Mouse (Mus musculus): Measurements from ENCODE around the gene Unc50. TPM values are rescaled to one million over a fixed set of nuclear protein-coding genes. Genes with fewer than 3 reads are reported as not detected.

Gene Unc50
- polyA plus RNA-seq, 1 experiment from 2014 or later: 135 TPM

DNA sequence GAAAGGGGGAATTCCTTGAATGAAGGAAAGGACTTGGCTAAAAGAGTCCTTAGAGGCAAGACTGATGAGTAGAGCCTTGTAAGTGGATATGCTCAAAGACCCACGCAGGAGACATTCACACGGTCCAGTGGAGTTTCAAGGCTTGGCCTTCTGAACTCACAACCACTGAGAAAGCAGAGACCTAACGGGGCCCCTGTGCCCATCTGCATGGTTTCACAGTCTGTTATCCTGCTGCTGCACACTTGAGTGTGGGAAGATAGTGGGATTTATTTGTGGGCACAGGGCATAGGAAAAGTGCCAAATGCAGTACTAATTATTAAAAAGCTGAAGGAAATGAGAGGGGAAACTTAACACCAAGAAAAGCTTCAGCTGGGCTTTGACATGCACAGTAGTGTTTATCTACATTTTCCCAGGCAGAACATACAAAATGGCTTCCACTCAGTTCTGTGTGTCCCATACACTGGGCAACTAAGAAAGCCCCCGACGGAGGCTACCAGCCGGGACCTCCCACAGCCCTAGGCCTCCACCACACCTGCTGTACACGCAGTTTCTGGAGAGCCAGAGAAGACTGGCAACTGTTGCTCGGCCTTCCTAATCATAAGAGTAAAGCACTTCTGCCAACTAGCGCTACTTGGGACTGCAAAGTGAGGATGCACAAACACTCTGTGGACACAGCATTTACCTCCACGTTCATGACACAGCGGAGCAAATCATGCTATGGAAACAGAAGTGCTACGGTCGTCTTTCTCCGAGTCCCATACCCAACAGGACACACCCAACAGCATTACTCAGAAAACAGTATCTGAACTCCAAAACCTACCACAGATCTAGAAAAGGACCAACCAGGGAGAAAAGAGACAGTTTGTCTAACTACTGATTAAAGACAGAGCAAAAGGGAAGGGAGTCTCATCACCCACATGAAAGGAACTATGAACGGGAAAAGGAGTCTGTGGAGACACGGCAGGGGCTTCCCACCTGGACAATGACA lies 13.2 kb downstream of the Unc50 start:
- DNase-seq (ENCODE audit: low spot score): no peak

DNA sequence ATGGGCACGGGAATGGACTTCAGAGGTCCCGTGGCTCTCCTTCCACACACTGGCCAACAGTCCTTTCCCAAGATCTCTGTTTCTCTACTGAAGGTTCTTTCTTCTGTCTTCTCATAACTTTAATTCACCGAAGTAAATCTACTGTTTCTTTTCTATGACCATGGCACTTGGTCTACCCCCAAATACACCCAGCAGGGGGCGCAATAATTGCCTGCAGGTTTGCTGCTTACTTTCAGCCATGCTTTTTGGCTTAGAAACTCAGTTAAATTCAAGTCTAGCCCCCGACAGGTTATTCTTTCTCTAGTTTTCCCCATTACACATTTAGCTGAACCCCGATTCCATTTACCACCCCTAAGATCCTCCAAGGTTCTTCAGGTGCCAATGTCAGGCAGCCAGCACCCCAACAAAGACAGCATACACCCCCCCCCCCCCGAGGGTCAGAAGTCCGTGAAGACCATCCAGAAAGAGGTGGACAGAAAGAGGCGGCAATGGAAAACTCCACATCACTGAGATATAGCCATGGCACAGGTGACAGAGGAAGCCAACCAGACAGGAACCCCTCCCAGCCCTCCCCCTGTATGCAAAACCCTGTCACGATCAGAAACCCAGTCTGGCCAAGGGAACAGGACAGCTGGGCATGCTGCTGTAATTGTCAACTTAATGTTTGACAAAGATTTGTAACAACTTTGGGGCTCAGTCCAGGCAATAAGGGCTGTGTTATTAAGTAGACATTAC lies 18.6 kb downstream of the Unc50 start:
- DNase-seq (ENCODE audit: low spot score): peak; percentile 61

DNA sequence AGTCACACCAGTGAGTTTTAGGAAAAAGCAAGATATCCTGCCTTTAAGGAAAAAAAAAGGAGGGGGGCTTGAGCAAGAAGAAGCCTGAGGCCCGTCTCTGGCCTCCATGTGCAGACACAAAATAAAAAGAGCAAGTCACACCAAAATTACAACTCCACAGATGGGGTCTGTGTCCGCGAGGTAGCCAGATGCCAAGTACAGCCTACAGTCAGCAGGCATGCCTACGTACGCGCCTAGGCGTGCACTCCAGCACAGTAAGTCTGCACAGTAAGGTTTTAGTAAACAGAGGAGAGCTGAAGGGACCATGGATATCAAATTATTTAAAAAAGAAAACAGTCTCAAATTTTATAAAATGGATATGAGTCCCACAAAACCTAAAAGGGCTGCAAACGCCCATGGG lies 21.3 kb downstream of the Unc50 start:
- no peak for DNase-seq (ENCODE audit: low spot score)

DNA sequence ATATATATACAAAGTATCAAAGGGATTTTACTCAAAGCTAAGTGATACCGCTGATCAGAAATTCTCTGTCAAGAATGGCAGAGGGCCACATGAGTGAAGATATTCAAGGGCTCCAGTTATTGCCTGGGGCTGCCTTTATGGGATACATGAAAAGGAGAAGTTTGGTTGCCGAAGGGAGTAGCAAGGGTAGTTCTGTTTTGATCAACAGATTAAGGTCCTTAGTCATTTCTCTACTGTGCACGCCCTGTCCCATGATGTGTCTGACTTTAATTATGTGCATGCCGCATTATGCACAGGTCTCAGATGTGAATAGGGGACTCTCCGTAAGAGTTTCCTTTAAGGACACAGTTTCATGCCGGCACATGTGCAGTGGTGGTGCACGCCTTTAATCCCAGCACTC lies 27.6 kb downstream of the Unc50 start:
- DNase-seq (ENCODE audit: low spot score): no peak

DNA sequence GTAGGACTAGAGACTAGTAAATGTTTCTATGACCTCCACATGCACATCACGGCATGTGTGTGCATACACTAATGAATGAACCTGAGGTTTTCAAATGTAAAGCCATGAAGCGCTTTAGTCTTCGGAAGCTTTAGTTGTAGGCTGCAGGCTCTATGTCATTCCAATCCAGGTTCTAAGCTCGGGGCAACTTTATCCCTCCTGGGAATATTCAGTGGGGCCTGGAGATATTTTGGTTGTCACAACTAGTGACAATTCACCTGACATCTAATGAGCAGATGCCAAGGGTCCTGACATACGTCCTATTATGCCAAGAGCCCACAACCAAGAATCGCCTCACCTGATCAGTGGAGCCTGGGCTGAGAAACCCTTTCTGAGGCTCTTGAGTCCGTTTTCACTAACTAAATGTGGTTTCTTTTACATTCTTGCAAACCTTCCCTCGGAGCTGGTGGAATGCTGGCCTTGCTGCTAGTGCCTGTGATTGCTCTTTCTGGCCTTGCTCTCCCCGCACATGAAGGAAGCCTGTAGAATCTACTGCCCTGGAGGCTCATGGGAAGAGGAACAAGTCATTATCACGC lies 35.0 kb downstream of the Unc50 start:
- no peak for DNase-seq (ENCODE audit: low spot score)

DNA sequence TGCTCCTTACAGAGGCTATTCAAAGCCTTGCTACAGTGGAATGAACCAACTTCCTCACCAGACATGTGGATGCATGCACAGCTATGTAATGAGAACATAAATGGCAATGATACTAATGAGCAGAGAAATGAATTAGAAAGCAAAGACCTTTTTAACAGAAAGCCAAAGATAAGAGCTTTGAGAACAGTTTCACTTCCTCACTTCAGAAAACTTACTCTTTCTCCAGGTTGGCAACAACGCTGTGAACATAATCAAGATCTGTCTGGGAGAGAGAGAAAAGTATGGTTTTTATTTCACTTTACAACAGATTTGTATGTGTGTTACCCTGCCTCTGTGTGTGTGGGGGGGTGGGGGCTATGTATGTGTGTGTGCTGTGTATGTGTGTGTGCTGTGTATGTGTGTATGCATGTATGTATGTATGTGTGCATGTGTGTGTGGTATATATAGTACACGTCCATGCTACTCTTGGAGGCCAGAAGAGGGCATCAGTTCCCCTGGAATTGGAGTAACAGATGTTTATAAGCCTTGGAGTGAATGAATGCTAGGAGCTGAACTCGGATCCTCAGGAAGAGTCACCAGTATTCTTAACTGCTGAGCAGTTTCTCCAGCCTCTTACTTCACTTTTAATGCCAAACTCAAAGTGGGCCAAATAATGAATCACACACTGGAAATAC lies 36.5 kb downstream of the Unc50 start:
- no peak for DNase-seq (ENCODE audit: low spot score)

DNA sequence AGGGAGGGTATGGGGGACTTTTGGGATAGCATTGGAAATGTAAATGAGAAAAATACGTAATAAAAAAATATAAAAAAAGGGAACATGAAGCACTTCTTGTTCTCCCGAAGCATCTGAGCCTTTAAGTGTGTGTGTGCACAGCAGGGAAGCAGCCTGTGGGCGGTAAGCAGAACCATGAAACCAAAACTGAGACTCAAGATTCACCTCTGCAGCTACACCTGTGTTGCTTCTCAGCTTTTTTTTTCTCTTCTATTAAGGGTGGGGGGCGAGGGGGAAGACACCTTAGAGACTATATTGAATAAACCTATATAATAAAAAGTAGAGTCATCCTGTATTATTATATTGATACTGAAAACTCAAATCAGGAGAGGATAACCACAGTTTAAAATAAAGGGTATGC lies 37.9 kb downstream of the Unc50 start:
- DNase-seq (ENCODE audit: low spot score): no peak

DNA sequence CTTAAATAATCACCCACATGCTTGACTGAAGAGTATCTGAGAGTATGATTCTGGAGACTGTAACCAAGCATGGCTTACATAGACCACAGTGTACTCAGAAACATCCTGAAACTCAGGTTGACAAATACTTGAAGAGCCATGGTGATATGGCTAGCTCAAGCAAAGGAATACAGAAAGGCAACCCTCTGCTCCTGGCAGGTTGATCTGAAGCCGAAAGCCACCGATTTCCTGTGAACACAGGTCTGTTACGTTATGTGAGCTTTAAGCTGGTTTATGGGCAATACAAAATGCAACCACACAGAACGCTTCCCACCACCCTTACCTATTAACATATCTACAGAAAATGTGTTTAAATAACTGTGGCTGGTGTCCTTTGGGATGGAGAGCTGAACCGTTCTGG lies 39.1 kb downstream of the Unc50 start:
- peak; percentile 18 for DNase-seq (ENCODE audit: low spot score)

DNA sequence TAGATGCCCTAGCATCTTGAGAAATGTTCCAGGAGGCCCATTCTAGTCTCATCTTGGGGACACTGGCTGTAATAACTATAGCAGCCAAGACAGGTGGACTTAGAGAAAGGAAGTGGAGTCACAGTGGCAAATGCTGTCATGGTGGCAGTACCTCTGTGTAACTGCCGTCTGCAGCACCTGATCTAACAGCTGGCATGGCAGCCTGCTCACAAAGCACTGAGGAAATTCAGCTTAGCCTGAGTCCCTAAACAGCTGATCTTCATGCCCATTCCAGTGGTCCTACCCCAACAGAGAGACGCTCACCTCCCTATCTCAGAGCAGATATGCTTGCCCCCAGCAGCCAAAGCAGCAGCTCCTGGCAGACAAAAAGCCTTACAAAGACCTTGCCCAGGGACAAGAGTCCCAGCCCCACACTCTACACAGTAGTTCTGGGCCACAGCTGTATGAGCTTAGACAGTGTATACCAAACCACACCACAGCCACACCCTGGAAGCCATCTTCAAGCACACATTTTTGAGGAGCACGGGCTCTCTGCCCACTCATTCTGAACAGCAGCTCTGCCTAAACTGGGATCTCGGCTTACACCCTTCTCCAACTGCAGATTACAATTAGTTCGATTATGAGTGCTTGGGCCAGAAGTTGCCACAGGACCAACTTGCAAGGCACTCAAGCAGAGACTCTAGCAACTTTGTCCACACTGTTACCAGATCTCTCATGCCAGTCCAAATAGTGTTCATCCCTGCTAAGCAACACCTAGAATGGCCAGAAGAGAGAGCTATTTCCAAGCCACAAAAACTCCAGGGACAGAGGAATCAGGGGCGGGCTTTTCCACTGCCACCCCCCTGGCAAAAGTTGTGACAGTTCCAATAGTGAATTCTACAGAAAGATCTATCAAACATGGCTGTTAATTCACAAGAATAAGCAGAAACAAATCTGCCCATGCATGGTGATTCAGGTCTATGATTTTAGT lies 41.5 kb downstream of the Unc50 start:
- DNase-seq (ENCODE audit: low spot score): peak; percentile 74

DNA sequence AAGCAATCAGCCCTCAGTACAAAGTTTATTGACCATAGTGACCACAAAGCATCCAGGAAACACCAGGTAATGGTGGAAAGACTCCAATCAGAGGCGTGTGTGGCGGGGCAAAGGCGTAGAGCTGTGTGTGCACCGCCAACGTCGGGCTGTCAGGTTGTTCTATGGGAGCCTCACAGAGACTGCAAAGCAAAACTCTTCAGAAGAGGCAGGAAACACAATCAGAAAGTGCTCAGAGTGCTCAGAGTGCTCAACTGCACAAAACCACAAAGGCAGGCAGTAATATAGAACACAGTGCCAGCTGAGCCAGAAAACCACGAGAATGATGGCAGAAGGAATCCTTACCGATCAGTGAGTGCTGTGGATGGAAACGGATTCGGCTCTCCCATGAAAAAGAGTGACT lies 43.3 kb downstream of the Unc50 start:
- DNase-seq (ENCODE audit: low spot score): peak; percentile 83

DNA sequence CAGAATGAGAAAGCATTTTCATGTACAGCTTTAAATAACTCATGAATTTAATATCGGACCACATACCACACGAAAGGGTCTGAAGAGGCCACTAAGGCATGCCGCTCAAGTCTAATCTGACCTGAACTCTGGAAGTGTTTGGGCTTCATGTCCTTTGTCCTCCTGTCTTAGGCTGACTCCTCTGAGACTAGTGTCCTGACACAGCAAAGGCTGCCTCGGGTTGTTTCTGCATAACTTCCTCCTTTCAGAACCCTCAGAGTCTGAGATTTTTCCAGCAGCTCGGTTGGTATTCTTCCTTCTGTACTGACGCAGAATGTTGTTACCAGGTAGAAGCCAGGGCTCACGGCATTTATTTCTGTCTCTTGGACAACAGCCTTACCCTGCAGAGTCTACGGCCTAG lies 44.1 kb downstream of the Unc50 start:
- DNase-seq (ENCODE audit: low spot score): peak; percentile 51

DNA sequence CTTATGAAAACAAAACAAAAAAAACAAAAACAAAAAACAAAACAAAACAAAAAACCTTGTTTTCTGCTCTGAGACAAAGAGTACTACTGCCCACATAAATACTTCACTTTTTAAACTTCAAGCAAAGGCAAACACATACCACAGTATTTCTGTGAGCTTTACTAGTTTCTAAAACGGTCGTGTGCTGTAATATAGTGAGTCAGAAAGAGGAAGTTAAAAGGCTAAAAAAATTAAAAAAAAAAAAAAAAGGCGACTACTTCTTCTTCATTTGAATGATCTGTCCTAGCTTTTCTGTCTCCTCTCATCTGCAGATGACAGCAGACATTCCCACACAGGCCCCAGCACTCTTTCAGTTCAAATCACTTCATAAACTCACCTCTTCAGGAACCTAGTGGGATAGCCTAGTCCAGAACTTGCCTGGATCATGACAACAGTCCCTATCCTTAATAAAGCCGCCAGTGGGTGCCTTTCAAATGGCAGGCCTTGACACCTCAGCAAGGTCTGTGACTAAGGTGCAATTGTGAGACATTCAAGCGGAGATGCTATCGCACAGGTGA lies 44.8 kb downstream of the Unc50 start:
- DNase-seq (ENCODE audit: low spot score): no peak

DNA sequence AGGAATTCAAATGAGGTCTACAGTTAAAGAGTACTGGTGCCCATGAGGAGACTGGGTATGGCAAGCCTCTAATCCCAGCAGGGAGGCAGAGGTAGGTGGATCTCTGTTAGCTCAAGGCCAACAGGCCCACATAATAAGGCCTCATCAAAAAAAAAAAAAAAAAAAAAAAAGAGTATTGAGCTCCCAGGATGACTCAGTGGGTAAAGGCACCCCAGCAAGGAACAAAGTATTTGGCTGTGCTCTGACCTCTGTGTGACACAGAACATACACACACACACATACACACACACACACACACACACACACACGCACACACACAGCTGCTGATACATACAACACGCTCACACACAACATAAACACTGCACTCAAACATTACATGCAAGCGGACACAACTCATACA lies 45.4 kb downstream of the Unc50 start:
- DNase-seq (ENCODE audit: low spot score): no peak

DNA sequence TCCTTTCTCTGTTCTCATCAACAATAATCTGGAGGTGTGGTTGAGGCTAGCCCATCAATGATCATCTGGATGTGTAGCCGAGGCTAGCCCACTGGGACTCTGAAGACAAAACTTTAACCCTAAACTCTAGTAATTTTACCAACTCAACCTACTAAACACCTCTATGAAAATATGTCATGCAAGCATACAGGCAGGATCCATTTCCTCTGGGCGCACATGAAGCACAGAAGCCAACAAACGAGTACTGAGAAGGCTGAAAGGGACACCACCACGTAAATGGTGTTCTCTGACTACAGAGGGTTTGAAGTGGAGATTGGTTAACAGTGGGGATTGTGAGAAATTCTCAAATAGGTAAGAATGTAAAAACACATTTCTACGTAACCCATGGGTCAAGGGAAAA lies 47.3 kb downstream of the Unc50 start:
- peak; percentile 26 for DNase-seq (ENCODE audit: low spot score)

DNA sequence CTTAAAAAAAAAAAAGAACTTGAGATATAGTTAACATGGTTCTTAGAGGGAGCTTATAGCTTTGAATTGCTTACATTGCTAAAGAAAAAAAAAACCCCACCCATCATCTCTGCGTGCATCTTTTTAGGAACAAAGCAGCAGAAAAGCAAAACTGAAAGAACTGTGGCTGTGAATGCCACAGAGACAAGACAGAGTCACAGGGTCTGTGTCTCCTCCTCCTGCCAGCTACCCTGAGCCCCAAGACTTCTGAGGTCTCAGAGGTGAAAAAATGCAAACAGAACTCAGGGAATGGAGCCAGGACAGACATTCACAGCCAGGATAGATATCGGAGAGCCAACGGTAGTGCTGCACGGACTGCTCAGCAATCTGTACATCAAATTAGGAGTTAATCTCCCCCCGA lies 48.0 kb downstream of the Unc50 start:
- DNase-seq (ENCODE audit: low spot score): peak; percentile 48

DNA sequence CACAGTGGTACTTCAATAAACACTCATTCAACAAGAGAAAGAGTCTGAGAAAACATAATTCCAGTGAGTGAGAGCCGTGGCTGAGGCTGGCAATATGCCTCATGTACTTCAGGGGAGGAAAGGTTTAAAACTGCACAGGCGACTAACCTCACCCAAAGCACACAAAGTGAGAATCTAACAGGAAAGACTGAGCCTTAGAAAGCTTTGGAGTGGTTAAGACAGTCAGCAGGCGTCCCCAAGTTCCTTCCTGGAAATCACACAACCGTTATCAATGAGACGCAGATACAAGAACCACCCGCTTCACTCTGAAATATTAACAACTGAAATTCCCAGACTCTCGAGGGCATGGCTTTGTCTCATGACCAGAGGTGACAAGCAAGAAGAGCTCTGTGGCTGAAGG lies 48.5 kb downstream of the Unc50 start:
- peak; percentile 43 for DNase-seq (ENCODE audit: low spot score)

DNA sequence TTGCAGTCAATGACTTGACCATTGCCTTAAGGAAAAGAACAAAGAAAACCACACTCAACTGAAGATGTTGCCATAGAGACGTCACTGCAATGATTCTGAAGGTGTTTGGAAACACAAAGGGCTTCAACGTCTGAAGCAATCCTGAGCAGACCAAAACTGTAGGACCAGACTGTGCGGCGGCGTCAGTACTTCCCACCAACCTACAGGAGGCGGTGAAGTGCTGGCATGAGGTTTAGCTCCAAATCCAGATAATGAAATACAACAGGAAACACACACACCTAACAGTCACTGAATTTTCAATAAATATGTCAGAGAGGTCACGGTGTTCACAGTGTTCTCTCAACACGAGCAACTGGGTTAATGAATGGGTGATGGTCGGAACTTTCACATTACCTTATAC lies 49.1 kb downstream of the Unc50 start:
- DNase-seq (ENCODE audit: low spot score): peak; percentile 83

DNA sequence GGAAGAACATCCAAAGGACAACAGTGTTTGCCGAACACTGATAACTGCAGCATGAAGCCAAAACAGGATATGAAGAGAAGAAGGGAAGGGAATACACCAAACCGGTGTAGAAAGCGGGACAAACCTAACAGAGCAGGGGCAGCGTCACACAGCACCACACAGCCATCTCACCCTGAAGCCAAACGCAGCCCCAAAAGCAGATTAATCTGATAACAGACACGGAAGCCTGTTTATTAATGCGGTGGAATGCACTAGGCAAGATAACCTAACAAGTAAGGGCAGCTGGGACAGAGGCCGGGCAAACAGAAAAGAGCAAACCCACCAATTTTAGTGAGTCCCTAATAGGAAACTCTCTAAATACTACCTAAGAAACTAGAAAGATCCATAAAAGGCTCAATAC lies 49.8 kb downstream of the Unc50 start:
- peak; percentile 29 for DNase-seq (ENCODE audit: low spot score)

DNA sequence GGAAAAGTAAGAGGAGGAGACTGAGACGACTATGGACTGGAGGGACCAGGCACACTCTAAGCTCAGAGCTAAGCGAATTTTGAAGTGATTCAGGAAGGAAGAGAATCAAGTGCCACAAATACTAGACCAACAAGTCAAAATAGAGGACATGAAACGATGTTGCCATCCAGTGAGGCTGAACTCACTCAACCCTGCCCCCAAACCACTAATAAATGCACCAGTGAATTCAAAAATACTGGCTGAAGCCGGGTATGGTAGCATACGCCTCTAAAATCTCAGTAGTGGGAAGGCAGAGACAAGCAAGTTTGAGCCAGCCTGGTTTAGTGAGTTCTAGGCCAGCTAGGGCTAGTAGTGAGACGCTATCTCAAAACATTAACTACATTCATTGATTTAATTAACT lies 50.8 kb downstream of the Unc50 start:
- DNase-seq (ENCODE audit: low spot score): no peak

DNA sequence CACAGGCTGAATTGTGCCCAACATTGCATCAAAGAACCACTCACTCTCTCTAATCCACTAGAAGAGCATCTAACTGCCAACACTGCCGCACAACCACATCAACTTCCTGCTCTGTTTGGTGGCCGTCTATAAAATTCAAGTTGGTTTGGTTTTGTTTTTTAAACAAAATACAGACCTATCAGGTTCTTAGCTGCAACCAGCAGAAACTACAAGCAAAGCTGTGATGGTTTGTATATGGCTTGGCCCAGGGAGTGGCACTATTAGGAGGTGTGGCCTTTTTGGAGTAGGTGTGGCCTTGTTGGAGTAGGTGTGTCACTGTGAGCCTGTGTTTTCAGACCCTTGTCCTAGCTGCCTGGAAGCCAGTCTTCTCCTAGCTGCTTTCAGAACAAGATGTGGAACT lies 51.4 kb downstream of the Unc50 start:
- peak; percentile 75 for DNase-seq (ENCODE audit: low spot score)

Measured in thymus, postnatal 0 days (tissue).